Comparison of ENCODE assay signal across 9 mouse cellular contexts in genomic region chr4:151275292-151275691, GRCm38 (mm10).
A peak's percentile ranks its signal among the peaks of the same experiment; 100 is the strongest.
DNase-seq lines count a peak whose midpoint lies in the region; ATAC-seq and TF ChIP-seq lines count a peak whose summit lies in the region.
"Had no signal": no experiment of that assay in that cellular context is flagged by ENCODE, and none has a peak within 500 bp of the region (broad histone marks: within the 10 kb centered on the region; RNA-seq: fewer than 3 reads in every experiment).

No protein-coding gene starts in this region.

- TF ChIP-seq EP300 in heart, postnatal 0 days (IDR thresholded peaks at IDR 0.05; ENCODE audit: low read depth), result no peak
- TF ChIP-seq EP300 in lung, postnatal 0 days (IDR thresholded peaks at IDR 0.05), result no peak

- H3K4me2 ChIP-seq in heart, embryonic 15.5 days, result peak overlapping the region; percentile 34
- no peak overlapping the region for H3K4me2 ChIP-seq in heart, embryonic 11.5 days
- H3K4me2 ChIP-seq in heart, postnatal 0 days (ENCODE audit: low read depth, low read length), result 0 out of 2 replicates have a peak overlapping the region, but pooled peaks have one; percentile 24
- no peak overlapping the region for H3K4me2 ChIP-seq in lung, postnatal 0 days (replicated peaks; ENCODE audit: low read depth, low read length)

- H3K27ac ChIP-seq in heart, embryonic 15.5 days, result no peak overlapping the region
- H3K27ac ChIP-seq in heart, embryonic 11.5 days (ENCODE audit: low read depth, low read length), result no peak overlapping the region
- no peak overlapping the region for H3K27ac ChIP-seq in heart, postnatal 0 days (ENCODE audit: low read depth)
- no peak overlapping the region for H3K27ac ChIP-seq in lung, postnatal 0 days (ENCODE audit: low read length)

- intact Hi-C loops in left cerebral cortex, postnatal 36 days (cut with DNase I), result no loop called here

- H3K36me3 ChIP-seq in heart, embryonic 15.5 days, result no peaks in the 10 kb centered on the region
- no peaks in the 10 kb centered on the region for H3K36me3 ChIP-seq in heart, embryonic 11.5 days (ENCODE audit: control insufficient read depth, insufficient read depth, low read length)
- no peaks in the 10 kb centered on the region for H3K36me3 ChIP-seq in heart, postnatal 0 days (replicated peaks; ENCODE audit: control insufficient read depth, insufficient read depth, low read length)
- no peaks in the 10 kb centered on the region for H3K36me3 ChIP-seq in lung, postnatal 0 days (ENCODE audit: insufficient read depth, low read length)
- H3K36me3 ChIP-seq: G1E had no signal

- WGBS in heart, embryonic 15.5 days, result 39% methylated on average over 13 of the region's 13 CpGs
- WGBS in heart, embryonic 11.5 days (ENCODE audit: insufficient replicate concordance), result 67% methylated on average over 13 of the region's 13 CpGs
- WGBS in heart, postnatal 0 days, result 24% methylated on average over 13 of the region's 13 CpGs
- WGBS in lung, postnatal 0 days, result 50% methylated on average over 13 of the region's 13 CpGs

- no peak overlapping the region for H3K4me3 ChIP-seq in heart, embryonic 15.5 days
- H3K4me3 ChIP-seq in heart, embryonic 11.5 days (ENCODE audit: low read depth, low read length), result no peak overlapping the region
- no peak overlapping the region for H3K4me3 ChIP-seq in heart, postnatal 0 days (ENCODE audit: low read depth, low read length)
- no peak overlapping the region for H3K4me3 ChIP-seq in lung, postnatal 0 days (ENCODE audit: low read depth, low read length)

- H3K9me3 ChIP-seq in heart, embryonic 15.5 days (replicated peaks), result no peaks in the 10 kb centered on the region
- H3K9me3 ChIP-seq in heart, embryonic 11.5 days (replicated peaks; ENCODE audit: control insufficient read depth, low read length), result no peaks in the 10 kb centered on the region
- no peaks in the 10 kb centered on the region for H3K9me3 ChIP-seq in heart, postnatal 0 days (replicated peaks; ENCODE audit: control insufficient read depth, low read length)
- no peaks in the 10 kb centered on the region for H3K9me3 ChIP-seq in lung, postnatal 0 days (ENCODE audit: low read length)

- TF ChIP-seq CTCF in heart, postnatal 0 days (IDR thresholded peaks at IDR 0.05; ENCODE audit: low read depth), result no peak
- no peak for TF ChIP-seq CTCF in lung, postnatal 0 days (IDR thresholded peaks at IDR 0.05)

- DNase-seq in adrenal gland, postnatal 36 days, result peak; percentile 52 to 71
- DNase-seq in heart, postnatal 0 days (ENCODE audit: low spot score), result peak; percentile 38
- peak; percentile 81 to 84 for DNase-seq in left cerebral cortex, postnatal 36 days (ENCODE audit: low spot score in 2 of 2)
- no peak for DNase-seq in lung, postnatal 0 days (ENCODE audit: low spot score)
- DNase-seq in spleen, postnatal 4 days (ENCODE audit: low spot score in 2 of 2), result no peak
- DNase-seq in retina, postnatal 1 day, result no peak

- no peaks in the 10 kb centered on the region for H3K27me3 ChIP-seq in heart, embryonic 15.5 days
- no peaks in the 10 kb centered on the region; the same call in 1 of the 2 replicates for H3K27me3 ChIP-seq in heart, embryonic 11.5 days (ENCODE audit: control insufficient read depth, insufficient read depth, low read length)
- H3K27me3 ChIP-seq in heart, postnatal 0 days (ENCODE audit: control insufficient read depth, insufficient read depth, low read length), result 0 out of 2 replicates have a peak, but pooled peaks cover 10% of the 10 kb centered on the region
- no peaks in the 10 kb centered on the region for H3K27me3 ChIP-seq in lung, postnatal 0 days (replicated peaks; ENCODE audit: insufficient read depth, low read length)

- no peak overlapping the region for H3K9ac ChIP-seq in heart, embryonic 15.5 days
- no peak overlapping the region for H3K9ac ChIP-seq in heart, embryonic 11.5 days (ENCODE audit: low read depth, low read length)
- H3K9ac ChIP-seq in heart, postnatal 0 days (replicated peaks; ENCODE audit: low read depth, low read length), result no peak overlapping the region
- H3K9ac ChIP-seq in lung, postnatal 0 days (replicated peaks; ENCODE audit: low read depth), result no peak overlapping the region

- peaks cover 26% of the 10 kb centered on the region for H3K4me1 ChIP-seq in heart, embryonic 15.5 days (replicated peaks)
- H3K4me1 ChIP-seq in heart, embryonic 11.5 days (ENCODE audit: control insufficient read depth, insufficient read depth, low read length), result no peaks in the 10 kb centered on the region
- peaks cover 20% of the 10 kb centered on the region for H3K4me1 ChIP-seq in heart, postnatal 0 days (ENCODE audit: control insufficient read depth, insufficient read depth)
- no peaks in the 10 kb centered on the region for H3K4me1 ChIP-seq in lung, postnatal 0 days (ENCODE audit: insufficient read depth, low read depth, low read length)

- ATAC-seq in heart, embryonic 15.5 days (replicated peaks; ENCODE audit: insufficient number of reproducible peaks, insufficient read depth, low FRiP score, low read depth), result peak; percentile 47; the same call in 1 of the 2 replicates
- no peak for ATAC-seq in heart, embryonic 11.5 days (replicated peaks; ENCODE audit: insufficient number of reproducible peaks, low FRiP score, low TSS enrichment)
- peak; percentile 78 for ATAC-seq in heart, postnatal 0 days (ENCODE audit: insufficient read depth, low read depth)
- ATAC-seq in lung, postnatal 0 days, result no peak

Comparison
In these comparisons a context has a peak if more than half of its experiments do, and no peak if none do; other contexts are left out.
1. ATAC-seq: peak in heart, embryonic 15.5 days (single experiment) and heart, postnatal 0 days (single experiment); none in heart, embryonic 11.5 days (single experiment) and lung, postnatal 0 days (single experiment).
2. H3K4me2 ChIP-seq: peak in heart, embryonic 15.5 days (single experiment) and heart, postnatal 0 days (single experiment); none in heart, embryonic 11.5 days (single experiment) and lung, postnatal 0 days (single experiment).
3. DNase-seq: peak in adrenal gland, postnatal 36 days (2 of 2), heart, postnatal 0 days (single experiment) and left cerebral cortex, postnatal 36 days (2 of 2); none in lung, postnatal 0 days (single experiment), spleen, postnatal 4 days (0 of 2) and retina, postnatal 1 day (single experiment).